Mouse (Mus musculus): ENCODE data around the gene Hist1h2bk. TPM values are rescaled to one million over a fixed set of nuclear protein-coding genes. Genes with fewer than 3 reads are reported as not detected.
"Not testable (repeated sequence)": the region's sequence is repeated elsewhere in the genome, so short reads cannot be mapped to it uniquely, and the experiment has no call there.

Gene Hist1h2bk
- total RNA-seq, 1 experiment from 2014 or later: 121 TPM

- DNase-seq: no peak
These were observed 4.9 kb downstream of the Hist1h2bk start for GRCm38 (mm10) chr13:22040464-22041141.

GRCm38 (mm10) chr13:22041142-22041536 is 5.5 kb downstream of the Hist1h2bk start, which contains the start of gene Hist1h4i:
TSS of gene Hist1h4i (minus strand) at chr13:22041362.
- peak; percentile 94 for DNase-seq

- no peak for DNase-seq
These were observed 6.2 kb downstream of the Hist1h2bk start for GRCm38 (mm10) chr13:22041651-22042567.

- DNase-seq: peak; percentile 65
These were observed 7.2 kb downstream of the Hist1h2bk start, which contains the start of the genes Hist1h2ag and Hist1h2bj for GRCm38 (mm10) chr13:22042568-22043502. TSS of gene Hist1h2ag (minus strand) at chr13:22042944. TSS of gene Hist1h2bj (plus strand) at chr13:22043214.

- DNase-seq: no peak
These were observed 8.1 kb downstream of the Hist1h2bk start for GRCm38 (mm10) chr13:22043503-22044431.

GRCm38 (mm10) chr13:22044432-22045155 is 8.9 kb downstream of the Hist1h2bk start:
- no peak for DNase-seq

GRCm38 (mm10) chr13:22045311-22045710 is 9.6 kb downstream of the Hist1h2bk start:
- DNase-seq: no peak

GRCm38 (mm10) chr13:22049041-22049440 is 13.4 kb downstream of the Hist1h2bk start:
- no peak for DNase-seq

- no peak for DNase-seq
These were observed 14.2 kb downstream of the Hist1h2bk start for GRCm38 (mm10) chr13:22049737-22050440.

- peak; percentile 93 for DNase-seq
These were observed 15.2 kb downstream of the Hist1h2bk start for GRCm38 (mm10) chr13:22050591-22051522.

GRCm38 (mm10) chr13:22051523-22051859 is 15.8 kb downstream of the Hist1h2bk start:
- DNase-seq: no peak

GRCm38 (mm10) chr13:22053754-22054153 is 18.1 kb downstream of the Hist1h2bk start:
- no peak for DNase-seq

GRCm38 (mm10) chr13:22061422-22061821 is 25.8 kb downstream of the Hist1h2bk start:
- no peak for DNase-seq

- no peak for DNase-seq
These were observed 27.8 kb downstream of the Hist1h2bk start for GRCm38 (mm10) chr13:22063468-22063867.

- not testable (repeated sequence) for DNase-seq
These were observed 48.5 kb downstream of the Hist1h2bk start, which contains the start of gene Vmn1r188 for GRCm38 (mm10) chr13:22084140-22084539. TSS of gene Vmn1r188 (plus strand) at chr13:22084440.
